Mouse (Mus musculus) neutrophil, adult 5-6 weeks (primary cell): ENCODE measurements at regions not wholly inside any gene's neighbourhood (a gene's known extent, or its start where the extent isn't known, plus 50 kb on each side); places are given as distances from the start of the nearest gene placed in this dataset.
A peak's percentile ranks its signal among the peaks of the same experiment; 100 is the strongest.
"Not testable (repeated sequence)": the region's sequence is repeated elsewhere in the genome, so short reads cannot be mapped to it uniquely, and the experiment has no call there.

Experiments used
- ATAC-seq: fragments of 151-379, 151-347 bp; 2 replicates; pipeline ENCODE4 v1.8.0; 2017; ENCODE audit warnings: mild to moderate bottlenecking, moderate TSS enrichment; ENCODE audit not compliant: insufficient number of reproducible peaks, poor library complexity, low FRiP score, severe bottlenecking; ENCODE audit errors: extremely low read depth

GRCm38 (mm10) chr16:3334355-3334754 lies 256.5 kb upstream of the Olfr161 start:
- ATAC-seq = not testable (repeated sequence)

GRCm38 (mm10) chr16:3343372-3343771 lies 247.5 kb upstream of the Olfr161 start:
- ATAC-seq = peak; percentile 47; the same call in 1 of the 2 replicates

DNA sequence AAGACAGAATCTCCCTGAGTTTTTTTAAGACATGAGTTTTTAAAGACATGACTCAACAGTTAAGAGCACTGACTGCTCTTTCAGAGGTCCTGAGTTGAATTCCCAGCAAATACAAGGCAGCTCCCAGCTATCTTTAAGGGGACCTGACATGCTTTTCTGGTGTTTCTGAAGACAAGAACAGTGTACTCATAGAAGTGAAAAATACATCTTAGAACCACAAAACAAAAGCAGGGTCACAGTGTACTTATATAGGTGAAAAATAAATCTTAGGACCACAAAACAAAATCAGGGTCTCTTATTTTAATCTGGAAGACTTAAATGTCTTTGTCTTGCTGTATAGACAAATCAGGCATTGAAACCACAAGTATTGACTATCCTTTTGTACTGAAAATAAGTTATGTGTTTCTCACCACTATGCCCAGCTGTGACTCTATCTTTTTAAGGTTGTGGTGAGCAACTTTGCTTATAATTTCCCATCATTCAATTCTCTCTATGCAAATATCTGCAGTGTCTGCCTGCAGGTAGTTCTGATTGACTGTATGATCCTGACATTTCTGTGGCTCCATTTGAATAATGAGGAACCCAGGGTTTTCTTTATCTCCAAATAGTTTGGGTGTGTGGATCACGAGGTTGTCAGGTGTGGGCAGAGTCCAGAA lies 246.0 kb upstream of the Olfr161 start:
- ATAC-seq = not testable (repeated sequence)

- ATAC-seq = not testable (repeated sequence)
Measured at GRCm38 (mm10) chr16:3349382-3349781, 241.5 kb upstream of the Olfr161 start.

- ATAC-seq = peak; percentile 28; the same call in 1 of the 2 replicates
Measured at GRCm38 (mm10) chr16:3349850-3350547, 240.8 kb upstream of the Olfr161 start.

- peak; percentile 80 for ATAC-seq
Measured at GRCm38 (mm10) chr16:3350668-3351507, 240.0 kb upstream of the Olfr161 start.

- peak; percentile 46; the same call in 1 of the 2 replicates for ATAC-seq
Measured at GRCm38 (mm10) chr16:3351508-3352046, 239.3 kb upstream of the Olfr161 start.
